Mouse (Mus musculus) megakaryocyte-erythroid progenitor cell, adult 5-6 weeks (primary cell): ENCODE results near the gene Ston2. TPM values are rescaled to one million over a fixed set of nuclear protein-coding genes. Genes with fewer than 3 reads are reported as not detected.

Source experiments
- ATAC-seq: replicated peaks from 2 replicates; pipeline ENCODE4 v1.8.0; 2016; ENCODE audit warnings: mild to moderate bottlenecking, inconsistent platforms; ENCODE audit not compliant: severe bottlenecking, poor library complexity, low FRiP score, low TSS enrichment
- total RNA-seq, 2 experiments: library from RNA; stranded (forward) in 1 of 2; stranded (reverse) in 1 of 2; fragments of 200-1000, 215-1000 nt in 1 of 2; fragments of >200 nt in 1 of 2; fragmentation: Nextera tagmentation in 1 of 2; gene quantifications; 2 replicates each; pipeline ENCODE4 v1.2.3; 2014 to 2017

Ston2 gene
- total RNA-seq, 2 experiments from 2014 or later, result 2.7 to 5.3 TPM

DNA sequence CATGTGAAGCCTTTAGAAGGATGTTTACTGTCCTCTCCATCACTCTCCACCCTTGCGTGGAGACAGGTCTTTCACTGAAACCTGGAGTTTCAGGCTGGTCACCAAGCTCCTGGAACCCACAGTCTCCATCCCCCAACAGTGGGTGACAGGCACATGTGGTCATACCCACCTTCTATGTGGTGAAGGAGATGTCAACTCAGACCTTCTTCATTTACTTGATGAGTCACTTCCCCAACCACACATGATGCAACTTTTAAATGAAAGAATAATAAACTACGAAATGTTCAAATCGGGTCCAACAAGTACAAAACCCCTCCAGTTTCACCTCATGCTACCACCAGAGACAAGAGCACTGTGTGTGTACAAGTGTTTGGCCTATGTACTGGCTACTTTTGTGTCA, 203.0 kb downstream of the Ston2 start:
- ATAC-seq, result no peak

GRCm38 (mm10) chr12:91583409-91583808, 204.8 kb downstream of the Ston2 start:
- ATAC-seq, result no peak

Other genes starting within 250 kb of the Ston2 start
- gene Gtf2a1, start 197.9 kb downstream of the Ston2 start, total RNA-seq (2014; fragmentation: Nextera tagmentation), result 25.7 and 31.3 TPM in 2 replicates
- 33.8 and 36.1 TPM in 2 replicates for gene Gtf2a1, start 197.9 kb downstream of the Ston2 start, total RNA-seq (2017)
- gene Sel1l, start 60.8 kb upstream of the Ston2 start, total RNA-seq (2014; fragmentation: Nextera tagmentation), result 37.3 and 51.4 TPM in 2 replicates
- 32.3 and 44.1 TPM in 2 replicates for gene Sel1l, start 60.8 kb upstream of the Ston2 start, total RNA-seq (2017)